Mouse (Mus musculus) bone marrow, adult 2 months (tissue): ENCODE measurements around the gene Snu13. TPM values are rescaled to one million over a fixed set of nuclear protein-coding genes. Genes with fewer than 3 reads are reported as not detected.

Experiments
- H3K27ac ChIP-seq: fragments of 200-500 bp; 2 replicates; pipeline ENCODE4 v1.5.1; 2012; ENCODE audit warnings: low read depth, mild to moderate bottlenecking, control low read depth, inconsistent platforms, low read length; ENCODE audit not compliant: control insufficient read depth, poor library complexity, insufficient read depth
- H3K4me1 ChIP-seq: fragments of 200-500 bp; 2 replicates; pipeline ENCODE4 v1.6.1; 2011; ENCODE audit warnings: low read length; ENCODE audit not compliant: control insufficient read depth, insufficient read depth
- H3K4me3 ChIP-seq: fragments of 200-500 bp; replicated peaks from 2 replicates; pipeline ENCODE3; 2011; ENCODE audit warnings: mild to moderate bottlenecking, low read depth, low read length, control low read depth; ENCODE audit not compliant: control insufficient read depth
- CTCF ChIP-seq: fragments of 200-500 bp; IDR thresholded peaks from 2 replicates; pipeline ENCODE4 v1.5.1; 2011; ENCODE audit warnings: low read length, control low read depth; ENCODE audit not compliant: control insufficient read depth, insufficient read depth
- POLR2A ChIP-seq: fragments of 200-500 bp; IDR thresholded peaks from 2 replicates; pipeline ENCODE4 v1.6.1; 2011; ENCODE audit warnings: low read depth, mild to moderate bottlenecking, control low read depth, low read length, borderline replicate concordance; ENCODE audit not compliant: control insufficient read depth
- WGBS: fragments of 180-500 bp; shearing (Covaris S2); methylation state at CpG from one replicate; pipeline ENCODE4 v1.1.7; 2018; 5-methylcytosine and 5-hydroxymethylcytosine counted together
- polyA plus RNA-seq: library from polyadenylated mRNA; stranded (reverse); fragments of >200 nt; gene quantifications from 2 replicates; pipeline ENCODE4 v1.2.4, GENCODE M21; 2011; ENCODE audit warnings: low replicate concordance; ENCODE audit not compliant: missing spikeins, insufficient read depth, insufficient read length

Snu13 gene
- polyA plus RNA-seq, 1 experiment = 119 TPM

- TF ChIP-seq CTCF (no peak), POLR2A (no peak)
- WGBS = 64% methylated on average over 3 of the region's 3 CpGs
- Histone ChIP-seq H3K4me1 (no peaks in the 10 kb centered on the region; the same call in 1 of the 2 replicates), H3K4me3 (no peak overlapping the region), H3K27ac (no peak overlapping the region)
Measured at GRCm38 (mm10) chr15:82019288-82019687, 28.1 kb downstream of the Snu13 start.

- Histone ChIP-seq H3K27ac (no peak overlapping the region), H3K4me3 (no peak overlapping the region), H3K4me1 (no peaks in the 10 kb centered on the region; the same call in 1 of the 2 replicates)
- no peak for TF ChIP-seq POLR2A
- TF ChIP-seq CTCF = no peak
- 31% methylated on average over 4 of the region's 4 CpGs for WGBS
Measured at GRCm38 (mm10) chr15:82017461-82017860, 29.9 kb downstream of the Snu13 start.

- 2% methylated on average over 6 of the region's 6 CpGs for WGBS
- Histone ChIP-seq H3K27ac (peak overlapping the region; percentile 19), H3K4me1 (no peaks in the 10 kb centered on the region; the same call in 1 of the 2 replicates), H3K4me3 (peak overlapping the region; percentile 79)
- TF ChIP-seq CTCF (no peak), POLR2A (no peak)
Measured at GRCm38 (mm10) chr15:82016830-82017229, 30.6 kb downstream of the Snu13 start.

GRCm38 (mm10) chr15:82016101-82016808, 31.1 kb downstream of the Snu13 start:
- no peaks in the 10 kb centered on the region; the same call in 1 of the 2 replicates for H3K4me1 ChIP-seq
- H3K27ac ChIP-seq = peak overlapping the region; percentile 51
- WGBS = under 1% methylated on average over 53 of the region's 53 CpGs
- H3K4me3 ChIP-seq = peak overlapping the region; percentile 79
- peak; percentile 24; the same call in 1 of the 2 replicates for TF ChIP-seq CTCF
- peak; percentile 90 for TF ChIP-seq POLR2A

GRCm38 (mm10) chr15:82015392-82016100, 31.9 kb downstream of the Snu13 start:
- H3K27ac ChIP-seq = peak overlapping the region; percentile 51
- no peak for TF ChIP-seq POLR2A
- TF ChIP-seq CTCF = no peak
- H3K4me1 ChIP-seq = no peaks in the 10 kb centered on the region; the same call in 1 of the 2 replicates
- under 1% methylated on average over 39 of the region's 39 CpGs for WGBS
- peak overlapping the region; percentile 79 for H3K4me3 ChIP-seq

GRCm38 (mm10) chr15:82014745-82015391, 32.5 kb downstream of the Snu13 start:
- WGBS = 6% methylated on average over 9 of the region's 9 CpGs
- Histone ChIP-seq H3K27ac (0 out of 2 replicates have a peak overlapping the region, but pooled peaks have one; percentile 15), H3K4me1 (no peaks in the 10 kb centered on the region; the same call in 1 of the 2 replicates), H3K4me3 (peak overlapping the region; percentile 79)
- TF ChIP-seq POLR2A (no peak), CTCF (no peak)

GRCm38 (mm10) chr15:82011947-82012346, 35.5 kb downstream of the Snu13 start:
- Histone ChIP-seq H3K27ac (no peak overlapping the region), H3K4me3 (no peak overlapping the region), H3K4me1 (no peaks in the 10 kb centered on the region; the same call in 1 of the 2 replicates)
- WGBS = 73% methylated on average over 6 of the region's 6 CpGs
- TF ChIP-seq POLR2A (no peak), CTCF (no peak)

- Histone ChIP-seq H3K4me3 (no peak overlapping the region), H3K4me1 (no peaks in the 10 kb centered on the region; the same call in 1 of the 2 replicates), H3K27ac (no peak overlapping the region)
- TF ChIP-seq CTCF (no peak), POLR2A (no peak)
- WGBS = 60% methylated on average over 8 of the region's 8 CpGs
Measured at GRCm38 (mm10) chr15:82004257-82004656, 43.1 kb downstream of the Snu13 start.
